Mouse (Mus musculus): ENCODE data around the gene Phf5a. TPM values are rescaled to one million over a fixed set of nuclear protein-coding genes. Genes with fewer than 3 reads are reported as not detected.

The Phf5a gene
- total RNA-seq (2012; rRNA removed): 112 and 157 TPM in 2 replicates

- H3K4me3 ChIP-seq (ENCODE audit: insufficient read depth in 1 of 2, low read depth in 1 of 2, low read length in 2 of 2, poor library complexity in 1 of 2, severe bottlenecking in 1 of 2): peak within 1 kb of the TSS; percentile 71 to 92
- peak within 1 kb of the TSS; percentile 96 for H3K9ac ChIP-seq (ENCODE audit: insufficient read depth, low read depth, low read length, poor library complexity, severe bottlenecking)
- TF ChIP-seq CHD2 (IDR thresholded peaks at IDR 0.05; ENCODE audit: low read depth, low read length): peak; percentile 98
- no peak; the same call in 1 of the 2 replicates for TF ChIP-seq HCFC1 (IDR thresholded peaks at IDR 0.05; ENCODE audit: borderline replicate concordance, insufficient read depth, low read length)
- peaks cover 0 to 3% of the 10 kb centered on the region in 2 experiments; a peak in 2 of 4 replicates for H3K4me1 ChIP-seq (ENCODE audit: control insufficient read depth in 2 of 2, insufficient read depth in 2 of 2, low read length in 2 of 2, poor library complexity in 1 of 2)
- peaks cover 31% of the 10 kb centered on the region for H3K36me3 ChIP-seq (ENCODE audit: control insufficient read depth, insufficient read depth, low read length, poor library complexity, severe bottlenecking)
- H3K9me3 ChIP-seq (ENCODE audit: control insufficient read depth, insufficient read depth, low read depth, low read length): no peaks in the 10 kb centered on the region
- peak; percentile 94 for DNase-seq (ENCODE audit: low read depth, low spot score)
- in situ Hi-C loops (cut with MboI; ENCODE audit: low sequenced_read_pairs in 2 of 2, unreplicated experiment in 2 of 2): no loop called here
- peak within 1 kb of the TSS; percentile 87 for H3K27ac ChIP-seq (ENCODE audit: insufficient read depth, low read depth, low read length, poor library complexity, severe bottlenecking)
Measured at GRCm38 (mm10) chr15:81871604-81872261, at the start of gene Phf5a. Phf5a (minus strand) TSS chr15:81871911.

- DNase-seq (ENCODE audit: low read depth, low spot score): no peak
- H3K4me1 ChIP-seq (ENCODE audit: control insufficient read depth in 2 of 2, insufficient read depth in 2 of 2, low read length in 2 of 2, poor library complexity in 1 of 2): no peaks in the 10 kb centered on the region; a peak in 1 of 4 replicates
- H3K27ac ChIP-seq (ENCODE audit: insufficient read depth, low read depth, low read length, poor library complexity, severe bottlenecking): no peak overlapping the region
- no peaks in the 10 kb centered on the region for H3K9me3 ChIP-seq (ENCODE audit: control insufficient read depth, insufficient read depth, low read depth, low read length)
- peaks cover 27% of the 10 kb centered on the region for H3K36me3 ChIP-seq (ENCODE audit: control insufficient read depth, insufficient read depth, low read length, poor library complexity, severe bottlenecking)
- H3K9ac ChIP-seq (ENCODE audit: insufficient read depth, low read depth, low read length, poor library complexity, severe bottlenecking): no peak overlapping the region
- TF ChIP-seq CHD2 (IDR thresholded peaks at IDR 0.05; ENCODE audit: low read depth, low read length) (no peak), ZNF384 (IDR thresholded peaks at IDR 0.05; ENCODE audit: low read depth, low read length) (no peak), HCFC1 (IDR thresholded peaks at IDR 0.05; ENCODE audit: borderline replicate concordance, insufficient read depth, low read length) (no peak), ZC3H11A (IDR thresholded peaks at IDR 0.05; ENCODE audit: borderline replicate concordance, low read depth, low read length) (no peak), MAFK (IDR thresholded peaks at IDR 0.05; ENCODE audit: insufficient read depth, low read depth, low read length) (no peak)
- H3K4me3 ChIP-seq (ENCODE audit: insufficient read depth in 1 of 2, low read depth in 1 of 2, low read length in 2 of 2, poor library complexity in 1 of 2, severe bottlenecking in 1 of 2): no peak overlapping the region
- in situ Hi-C loops (cut with MboI; ENCODE audit: low sequenced_read_pairs in 2 of 2, unreplicated experiment in 2 of 2): no loop called here
Measured at GRCm38 (mm10) chr15:81921255-81921654, 49.5 kb upstream of the Phf5a start.

GRCm38 (mm10) chr15:81920546-81921217 lies 49.0 kb upstream of the Phf5a start:
- in situ Hi-C loops (cut with MboI; ENCODE audit: low sequenced_read_pairs in 2 of 2, unreplicated experiment in 2 of 2): no loop called here
- Histone ChIP-seq H3K4me1 (ENCODE audit: control insufficient read depth in 2 of 2, insufficient read depth in 2 of 2, low read length in 2 of 2, poor library complexity in 1 of 2) (no peaks in the 10 kb centered on the region; a peak in 1 of 4 replicates), H3K9ac (ENCODE audit: insufficient read depth, low read depth, low read length, poor library complexity, severe bottlenecking) (no peak overlapping the region), H3K27ac (ENCODE audit: insufficient read depth, low read depth, low read length, poor library complexity, severe bottlenecking) (no peak overlapping the region), H3K36me3 (ENCODE audit: control insufficient read depth, insufficient read depth, low read length, poor library complexity, severe bottlenecking) (peaks cover 33% of the 10 kb centered on the region), H3K9me3 (ENCODE audit: control insufficient read depth, insufficient read depth, low read depth, low read length) (no peaks in the 10 kb centered on the region), H3K4me3 (ENCODE audit: insufficient read depth in 1 of 2, low read depth in 1 of 2, low read length in 2 of 2, poor library complexity in 1 of 2, severe bottlenecking in 1 of 2) (no peak overlapping the region)
- TF ChIP-seq ZNF384 (IDR thresholded peaks at IDR 0.05; ENCODE audit: low read depth, low read length) (no peak), HCFC1 (IDR thresholded peaks at IDR 0.05; ENCODE audit: borderline replicate concordance, insufficient read depth, low read length) (no peak), CHD2 (IDR thresholded peaks at IDR 0.05; ENCODE audit: low read depth, low read length) (no peak), MAFK (IDR thresholded peaks at IDR 0.05; ENCODE audit: insufficient read depth, low read depth, low read length) (no peak), ZC3H11A (IDR thresholded peaks at IDR 0.05; ENCODE audit: borderline replicate concordance, low read depth, low read length) (no peak)
- no peak for DNase-seq (ENCODE audit: low read depth, low spot score)

- Histone ChIP-seq H3K9me3 (ENCODE audit: control insufficient read depth, insufficient read depth, low read depth, low read length) (no peaks in the 10 kb centered on the region), H3K4me1 (ENCODE audit: control insufficient read depth in 2 of 2, insufficient read depth in 2 of 2, low read length in 2 of 2, poor library complexity in 1 of 2) (no peaks in the 10 kb centered on the region; a peak in 1 of 4 replicates), H3K4me3 (ENCODE audit: insufficient read depth in 1 of 2, low read depth in 1 of 2, low read length in 2 of 2, poor library complexity in 1 of 2, severe bottlenecking in 1 of 2) (no peak overlapping the region), H3K27ac (ENCODE audit: insufficient read depth, low read depth, low read length, poor library complexity, severe bottlenecking) (no peak overlapping the region), H3K9ac (ENCODE audit: insufficient read depth, low read depth, low read length, poor library complexity, severe bottlenecking) (no peak overlapping the region), H3K36me3 (ENCODE audit: control insufficient read depth, insufficient read depth, low read length, poor library complexity, severe bottlenecking) (peaks cover 45% of the 10 kb centered on the region)
- in situ Hi-C loops (cut with MboI; ENCODE audit: low sequenced_read_pairs in 2 of 2, unreplicated experiment in 2 of 2): no loop called here
- no peak for TF ChIP-seq HCFC1 (IDR thresholded peaks at IDR 0.05; ENCODE audit: borderline replicate concordance, insufficient read depth, low read length)
- no peak for TF ChIP-seq CHD2 (IDR thresholded peaks at IDR 0.05; ENCODE audit: low read depth, low read length)
- TF ChIP-seq ZC3H11A (IDR thresholded peaks at IDR 0.05; ENCODE audit: borderline replicate concordance, low read depth, low read length): no peak
- no peak for TF ChIP-seq MAFK (IDR thresholded peaks at IDR 0.05; ENCODE audit: insufficient read depth, low read depth, low read length)
- no peak for TF ChIP-seq ZNF384 (IDR thresholded peaks at IDR 0.05; ENCODE audit: low read depth, low read length)
- DNase-seq (ENCODE audit: low read depth, low spot score): no peak
Measured at GRCm38 (mm10) chr15:81919062-81919461, 47.4 kb upstream of the Phf5a start.
